Mouse (Mus musculus) gastrocnemius, postnatal 25 days (tissue): ENCODE results near the gene Hibadh. TPM values are rescaled to one million over a fixed set of nuclear protein-coding genes. Genes with fewer than 3 reads are reported as not detected.

Experiments used
- DNase-seq: peaks from one replicate; pipeline ENCODE4 v3.0.0; 2022
- total RNA-seq, 2 experiments: library from RNA; stranded (reverse); gene quantifications; 1 replicate in 1 of 2; 2 replicates in 1 of 2; pipeline ENCODE4 v1.2.3; 2021

The Hibadh gene
- total RNA-seq, 2 experiments from 2014 or later: 107 to 108 TPM

GRCm38 (mm10) chr6:52638471-52639185, 1.6 kb downstream of the Hibadh start:
- no peak for DNase-seq

DNA sequence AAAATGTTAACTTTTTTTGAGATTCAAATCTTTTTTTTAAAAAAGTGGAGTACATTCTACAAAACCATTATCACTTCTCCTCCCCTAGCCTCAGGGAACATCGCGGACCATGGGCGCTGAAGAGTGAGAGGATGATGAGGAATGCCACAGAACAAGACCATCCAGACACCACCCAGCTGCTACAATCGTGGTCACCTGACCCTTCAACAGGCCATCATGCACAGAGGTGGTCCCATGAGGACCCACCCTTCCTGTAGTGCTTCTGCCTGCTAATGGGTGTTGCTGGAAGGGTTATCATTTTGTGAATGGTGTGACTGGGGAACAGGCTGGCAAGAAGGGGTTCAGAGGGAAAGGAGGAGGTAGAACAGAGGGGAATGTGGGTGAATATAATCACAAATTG, 2.9 kb downstream of the Hibadh start:
- DNase-seq: no peak

DNA sequence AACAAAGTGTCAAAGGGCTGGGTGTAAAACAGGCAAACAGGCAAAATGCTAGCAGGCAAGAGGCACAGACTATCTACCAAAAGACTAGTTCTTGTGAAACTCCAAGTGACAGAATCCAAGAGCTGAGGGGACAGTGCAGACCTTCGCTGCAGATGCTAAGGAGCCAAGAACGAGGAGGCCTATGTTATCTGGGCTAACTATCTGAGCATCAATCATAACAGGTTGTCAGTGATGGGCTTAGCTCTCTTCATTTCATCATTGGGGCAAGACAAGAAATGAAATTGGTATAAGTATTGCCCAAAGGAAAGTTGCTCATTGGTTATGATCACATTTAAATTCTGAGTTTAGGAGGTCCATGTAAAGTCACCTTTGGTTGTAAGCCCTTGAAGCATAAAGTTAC, 4.8 kb downstream of the Hibadh start:
- no peak for DNase-seq

GRCm38 (mm10) chr6:52630625-52631024, 9.6 kb downstream of the Hibadh start:
- no peak for DNase-seq

- DNase-seq: no peak
Observed at GRCm38 (mm10) chr6:52629180-52629579, 11.0 kb downstream of the Hibadh start.

GRCm38 (mm10) chr6:52626735-52627134, 13.5 kb downstream of the Hibadh start:
- no peak for DNase-seq

- no peak for DNase-seq
Observed at GRCm38 (mm10) chr6:52623741-52624140, 16.4 kb downstream of the Hibadh start.

DNA sequence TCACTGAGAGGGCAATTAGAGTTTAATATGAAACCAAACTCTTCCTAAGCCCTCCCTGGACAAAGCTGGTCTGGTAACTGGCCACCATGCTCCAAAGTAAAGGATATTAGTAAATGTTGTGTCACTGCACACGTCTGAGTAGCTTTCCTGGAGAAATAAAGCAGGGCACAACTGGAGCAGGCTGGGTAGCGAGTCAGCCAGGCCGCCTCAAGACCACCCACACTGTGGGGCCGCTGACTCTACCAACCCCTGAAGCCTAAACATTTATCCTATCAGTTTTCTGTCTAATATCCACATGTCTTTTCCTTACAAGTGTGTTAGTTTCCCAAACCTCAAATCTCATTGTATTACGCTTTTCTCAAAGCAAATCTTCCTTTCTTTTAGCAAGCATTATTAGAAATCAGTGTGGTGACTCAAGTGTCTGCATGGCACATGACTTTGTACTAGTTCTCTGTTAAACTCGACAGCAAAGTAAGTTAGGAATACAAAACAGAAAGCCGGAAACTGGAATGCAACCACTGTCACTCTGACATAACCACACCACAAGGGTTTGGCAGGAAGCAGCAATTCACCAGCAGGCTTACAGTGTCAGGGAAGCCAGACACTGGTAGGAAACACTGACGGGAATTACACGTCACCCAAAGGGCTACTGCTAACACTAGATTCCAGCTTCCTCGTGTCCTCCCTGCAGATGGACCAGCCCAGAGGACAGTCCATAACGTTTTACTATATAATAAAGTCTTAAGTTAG, 18.3 kb downstream of the Hibadh start:
- no peak for DNase-seq

DNA sequence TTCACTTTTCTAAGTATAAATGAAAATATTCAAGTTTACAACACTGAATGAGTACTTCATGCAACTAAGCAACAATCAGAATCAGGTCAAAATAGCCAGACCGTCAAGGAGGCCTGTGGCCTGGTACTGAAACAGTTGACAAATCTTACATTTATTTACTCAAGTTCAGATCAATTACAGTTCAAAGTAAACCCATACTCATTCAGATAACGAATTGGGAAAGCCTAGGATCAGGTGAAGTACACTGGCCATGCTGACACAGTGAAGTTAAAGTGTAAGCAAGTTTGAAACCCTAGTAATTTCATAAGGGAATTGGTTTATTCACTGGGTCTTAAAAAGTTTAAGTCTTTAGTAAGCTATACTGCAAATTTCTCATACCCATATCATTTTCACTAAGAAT, 20.1 kb downstream of the Hibadh start:
- DNase-seq: no peak

DNA sequence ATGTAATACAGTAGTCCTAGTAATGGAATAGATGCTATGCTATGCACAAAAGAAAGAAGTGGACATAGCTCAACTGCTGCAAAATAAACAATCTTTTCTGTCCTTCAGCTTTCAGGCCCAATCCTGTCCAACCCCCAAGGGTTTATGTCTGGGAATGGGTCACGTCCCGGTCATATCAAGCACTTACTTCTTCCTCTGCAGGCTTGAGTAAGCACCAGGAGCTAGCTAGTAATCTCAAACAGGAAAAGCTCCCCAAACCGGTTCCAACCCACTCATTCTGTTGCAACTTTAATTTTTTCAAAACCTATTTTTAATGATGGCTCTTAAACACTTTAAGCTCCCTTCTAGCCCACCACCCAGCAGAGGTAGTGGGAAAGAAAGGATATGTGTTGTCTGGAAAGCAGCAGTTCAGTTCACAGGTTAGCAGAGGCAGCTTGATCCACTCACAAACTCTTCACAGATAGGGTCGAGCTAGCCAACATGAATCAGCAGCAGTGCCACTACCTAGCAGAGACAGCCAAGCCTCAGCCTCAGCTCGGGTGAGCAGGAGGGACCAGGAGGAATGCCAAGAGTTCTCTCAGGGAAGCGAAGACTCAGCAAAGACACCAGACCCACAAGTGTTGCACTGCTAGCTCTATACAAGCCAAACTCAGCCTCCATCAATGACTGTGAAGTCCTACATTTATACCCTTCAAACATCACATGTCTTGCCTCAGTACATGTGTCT, 30.4 kb downstream of the Hibadh start:
- DNase-seq: peak; percentile 21

GRCm38 (mm10) chr6:52608121-52608520, 32.1 kb downstream of the Hibadh start:
- no peak for DNase-seq

GRCm38 (mm10) chr6:52606746-52607347, 33.3 kb downstream of the Hibadh start:
- DNase-seq: no peak

DNA sequence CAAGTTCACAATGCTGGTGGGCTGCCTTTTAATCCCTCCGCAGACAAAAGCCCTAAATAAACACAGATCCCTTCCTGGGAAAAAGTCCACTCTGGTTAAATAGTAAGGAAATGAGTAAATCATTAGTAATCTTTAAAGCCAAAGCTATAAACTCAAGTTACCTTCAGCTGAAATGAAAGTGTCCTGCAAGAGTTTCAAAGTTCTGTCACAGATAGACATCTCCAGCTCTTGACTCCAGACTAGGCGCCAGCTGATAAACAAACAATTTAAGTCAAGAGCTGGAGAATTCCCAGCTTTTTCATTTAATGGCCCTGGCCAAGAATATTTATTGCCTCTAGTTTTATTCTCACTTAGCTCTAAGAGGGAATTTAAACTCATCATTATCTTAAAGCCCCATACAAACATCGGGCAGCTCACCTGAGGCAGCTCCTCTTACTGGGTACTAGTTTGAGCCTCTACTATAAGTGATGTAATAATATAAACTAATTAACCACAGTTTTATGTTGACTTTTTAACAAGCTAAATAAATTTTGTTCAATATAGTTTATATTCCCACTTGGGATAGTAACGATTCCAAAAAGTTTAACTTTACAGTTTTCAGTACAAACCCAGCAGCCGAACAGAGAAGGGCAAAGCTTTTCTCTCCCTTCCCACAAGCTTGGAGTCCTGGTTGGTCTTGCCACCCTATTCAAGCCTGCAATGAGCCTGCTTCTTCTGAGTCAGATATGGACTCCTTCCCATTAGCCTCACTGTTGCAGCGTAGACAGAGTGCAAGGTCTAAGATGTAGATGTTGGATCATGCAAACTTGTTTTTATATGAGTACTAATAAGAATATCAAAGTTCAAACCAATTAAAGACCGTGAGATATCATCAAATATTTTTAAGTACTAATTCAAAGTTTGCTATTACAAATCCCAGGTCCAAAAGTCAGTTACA, 38.2 kb downstream of the Hibadh start:
- no peak for DNase-seq

GRCm38 (mm10) chr6:52601117-52601516, 39.1 kb downstream of the Hibadh start:
- no peak for DNase-seq

DNA sequence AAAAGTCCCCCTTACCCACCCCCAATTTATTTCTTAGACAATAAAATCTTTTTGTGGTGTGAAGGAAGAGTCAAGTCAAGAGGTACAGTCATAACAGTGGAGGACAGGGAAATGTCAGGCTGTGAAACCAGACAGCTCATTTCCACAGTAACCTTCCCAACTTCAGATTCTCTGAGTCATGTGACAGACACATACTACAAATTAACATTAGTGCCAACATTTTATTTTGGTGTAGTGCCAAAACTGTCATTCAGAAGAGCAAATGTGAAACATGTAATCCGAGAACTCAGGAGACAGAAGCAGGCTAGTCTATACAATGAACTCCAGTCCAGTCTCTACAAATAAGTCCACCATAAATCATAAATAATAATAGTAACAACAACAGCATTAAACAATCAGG, 45.4 kb downstream of the Hibadh start:
- DNase-seq: no peak

DNA sequence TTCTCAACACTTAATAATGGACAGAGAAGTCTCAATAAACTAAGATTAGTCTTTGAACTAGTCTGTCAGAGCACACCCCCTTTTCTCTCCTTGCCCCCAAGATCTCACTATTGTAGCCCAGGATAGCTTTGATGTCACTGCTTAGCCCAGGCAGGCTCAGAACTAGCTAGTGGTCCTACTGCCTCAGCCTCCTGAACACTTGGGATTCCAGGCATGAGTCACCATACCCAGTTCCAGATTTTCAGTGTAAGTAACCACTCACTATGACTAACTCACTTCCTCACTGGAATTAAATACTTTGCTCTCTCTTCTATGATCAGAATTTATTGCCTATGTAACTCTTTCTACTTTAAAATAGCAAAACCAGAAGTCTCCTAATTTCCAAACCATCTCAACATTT, 53.6 kb downstream of the Hibadh start:
- DNase-seq: no peak

DNA sequence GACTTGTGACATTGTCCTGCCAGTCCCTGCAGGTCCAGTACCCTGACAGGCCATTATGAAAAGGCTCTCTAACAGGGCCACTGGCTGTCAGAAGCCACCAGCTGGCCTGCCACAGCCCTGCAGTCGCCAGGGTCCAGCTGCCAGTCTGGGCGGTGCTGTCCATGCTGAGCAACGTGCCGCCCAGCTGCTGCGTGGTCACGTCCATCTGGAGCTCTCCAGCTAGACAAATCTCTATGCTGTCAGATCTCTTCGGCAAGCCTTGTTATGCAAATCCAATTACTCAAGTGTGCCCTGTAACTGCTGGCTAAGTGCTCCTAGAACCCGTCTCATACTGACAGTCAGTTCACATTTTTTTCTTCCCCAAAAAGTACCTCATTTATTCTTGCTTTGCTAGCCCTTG, 55.8 kb downstream of the Hibadh start:
- peak; percentile 72 for DNase-seq

DNA sequence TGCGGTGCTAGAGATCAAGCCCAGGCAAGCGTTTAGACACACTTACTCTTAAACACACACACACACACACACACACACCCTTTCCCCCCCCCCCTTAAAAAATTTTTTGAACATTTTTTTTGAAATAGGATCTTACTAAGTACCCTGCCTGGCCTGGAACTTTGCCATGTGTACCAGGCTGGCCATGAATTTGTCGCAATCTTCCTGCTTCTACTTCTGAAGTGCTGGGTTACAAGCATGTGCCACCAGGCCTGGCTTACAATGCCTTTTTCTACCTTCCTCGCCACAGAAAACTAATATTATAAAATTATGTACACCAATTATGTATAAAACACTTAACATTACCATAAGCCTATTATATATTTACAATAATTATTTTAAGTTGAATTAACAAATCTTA, 59.1 kb downstream of the Hibadh start:
- DNase-seq: no peak

- DNase-seq: no peak
Observed at GRCm38 (mm10) chr6:52578322-52578721, 61.9 kb downstream of the Hibadh start.

DNA sequence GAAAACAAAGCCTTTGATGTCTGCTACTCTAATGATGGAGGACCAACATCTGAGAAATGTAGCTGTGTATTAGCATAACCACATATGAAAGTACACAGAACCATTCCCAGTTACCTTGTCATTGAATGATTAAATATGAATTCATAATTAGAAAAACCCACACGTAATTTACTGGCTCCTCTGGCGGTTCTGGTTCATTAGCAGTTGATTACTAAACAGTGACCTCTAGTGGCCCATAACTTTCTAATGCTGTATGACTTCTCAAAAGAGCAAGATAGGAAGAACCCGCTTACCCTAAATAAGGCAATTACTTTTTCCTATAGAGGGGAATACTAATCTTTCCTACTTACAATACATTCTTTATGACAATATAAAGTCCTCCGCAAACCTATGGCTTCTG, 62.9 kb downstream of the Hibadh start:
- DNase-seq: no peak

DNA sequence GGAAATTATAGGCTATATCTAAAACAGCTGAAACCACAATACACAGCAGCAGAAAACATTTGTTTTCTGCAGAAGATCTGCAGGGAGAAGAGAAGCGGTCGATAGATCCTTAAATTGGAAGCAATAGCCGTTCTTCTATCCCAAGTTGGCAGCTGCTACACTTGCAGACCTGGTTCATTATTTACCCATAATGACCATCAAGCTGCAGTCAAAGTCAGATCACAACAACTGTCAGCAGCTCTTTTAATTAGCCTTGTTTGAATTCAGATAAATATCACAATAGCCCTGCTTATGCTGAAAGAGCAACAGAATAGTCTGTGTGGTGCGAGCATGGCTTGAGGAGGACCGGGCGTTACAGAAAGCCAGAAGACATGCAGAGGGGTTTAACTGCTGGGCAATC, 71.5 kb downstream of the Hibadh start:
- DNase-seq: no peak
